Comparison of ENCODE assay signal across 8 mouse cellular contexts in the genomic region with DNA sequence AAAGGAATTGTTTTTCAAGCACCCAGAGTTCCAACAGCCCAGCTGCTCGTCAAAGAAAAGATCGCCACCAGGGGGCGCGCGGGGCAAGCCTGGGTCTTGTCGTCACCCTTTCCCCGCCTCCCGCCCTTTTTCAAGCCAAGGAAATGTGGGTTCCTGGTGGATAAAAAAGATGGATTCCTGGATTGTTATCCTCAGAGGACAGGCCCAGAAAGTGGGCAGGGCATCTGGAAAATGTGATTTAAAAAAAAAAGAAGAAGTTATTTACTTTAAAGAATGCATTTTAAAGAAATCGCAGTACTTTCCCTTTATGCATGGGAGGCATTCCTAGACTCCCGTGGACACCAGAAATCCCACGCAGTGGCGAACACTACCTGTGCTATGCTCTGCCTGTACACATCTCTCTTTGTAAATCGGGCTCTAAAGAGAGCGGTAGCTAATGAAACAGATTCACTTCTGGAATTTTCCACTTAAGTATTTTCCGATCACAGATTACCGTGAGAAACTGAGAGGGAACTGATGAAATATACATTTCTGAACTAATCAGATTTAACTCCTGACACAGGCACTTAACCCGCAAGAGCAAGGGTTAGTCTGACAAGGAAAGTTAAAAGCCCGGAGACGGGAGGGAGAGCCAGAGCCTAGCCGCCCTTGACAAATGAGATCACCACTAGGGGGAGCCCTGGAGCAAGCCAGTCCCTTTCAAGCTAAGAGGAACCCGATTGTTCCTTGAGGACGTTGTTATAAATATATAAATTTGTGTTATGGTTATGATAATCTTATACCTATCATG. TPM values are rescaled to one million over a fixed set of nuclear protein-coding genes. Genes with fewer than 3 reads are reported as not detected.
DNase-seq lines count a peak whose midpoint lies in the region.

No protein-coding gene starts in this region.

- peak; percentile 93 to 98 for DNase-seq in adrenal gland, adult (ENCODE audit: inconsistent age in 2 of 2, low spot score in 1 of 2)
- peak; percentile 94 for DNase-seq in embryo, embryonic 10 days (ENCODE audit: low spot score)
- peak; percentile 96 for DNase-seq in gastrocnemius, postnatal 14 days
- peak; percentile 97 for DNase-seq in induced T-regulatory cell, adult 2 months (ENCODE audit: low read depth)
- peak; percentile 85 to 97 for DNase-seq in left cerebral cortex, adult 8-10 months (ENCODE audit: low spot score in 2 of 2)
- peak; percentile 98 for DNase-seq in right cerebral cortex, adult 2 months (ENCODE audit: low spot score in 2 of 2)
- DNase-seq in urinary bladder, postnatal 10 days (ENCODE audit: low spot score): peak; percentile 94

- H3K36me3 ChIP-seq in megakaryocyte, embryonic 14.5 days (replicated peaks; ENCODE audit: low read length): no peaks in the 10 kb centered on the region

- no peaks in the 10 kb centered on the region for H3K9me3 ChIP-seq in megakaryocyte, embryonic 14.5 days

- H3K4me3 ChIP-seq in megakaryocyte, embryonic 14.5 days (replicated peaks): peak overlapping the region; percentile 91

- intact Hi-C loops in gastrocnemius, postnatal 14 days (cut with DNase I; ENCODE audit: low total_unique reads): loop anchor here (5.0 kb wide), 1 partner anchor 84 kb away; a partner anchor contains a TSS

- peaks cover 38% of the 10 kb centered on the region for H3K27me3 ChIP-seq in megakaryocyte, embryonic 14.5 days (replicated peaks)

- peaks cover 65% of the 10 kb centered on the region for H3K4me1 ChIP-seq in megakaryocyte, embryonic 14.5 days

RNA-seq across cellular contexts. Expression of a gene that starts 19.6 kb away (rescaled TPM):
- total RNA-seq in gastrocnemius, postnatal 14 days (2021): 10 to 100 TPM; 34.6 to 41.4 TPM
- 100 to 1,000 TPM; 299 to 358 (median 333) TPM for total RNA-seq in left cerebral cortex, adult 8-10 months (2022)
- 9.6 TPM in 1 of 2 replicates, not detected in the other for polyA plus RNA-seq in megakaryocyte, embryonic 14.5 days (2012; ENCODE audit: insufficient read depth, low replicate concordance)

RNA-seq across cellular contexts. Expression of a gene that starts 20.5 kb away (rescaled TPM):
- not detected for total RNA-seq in gastrocnemius, postnatal 14 days (2021)
- 1 to 10 TPM; 1.1 to 1.7 (median 1.2) TPM for total RNA-seq in left cerebral cortex, adult 8-10 months (2022)
- not detected in 2 replicates for polyA plus RNA-seq in megakaryocyte, embryonic 14.5 days (2012; ENCODE audit: insufficient read depth, low replicate concordance)

RNA-seq across cellular contexts. Expression of a gene that starts 41.7 kb away (rescaled TPM):
- 10 to 100 TPM; 49.4 to 49.8 TPM for total RNA-seq in gastrocnemius, postnatal 14 days (2021)
- 10 to 100 TPM; 31.4 to 38.1 (median 34.6) TPM for total RNA-seq in left cerebral cortex, adult 8-10 months (2022)
- polyA plus RNA-seq in megakaryocyte, embryonic 14.5 days (2012; ENCODE audit: insufficient read depth, low replicate concordance): 68.5 and 128 TPM in 2 replicates

RNA-seq across cellular contexts. Expression of a gene that starts 42.2 kb away (rescaled TPM):
- 10 to 100 TPM; 19.6 to 21.2 TPM for total RNA-seq in gastrocnemius, postnatal 14 days (2021)
- 10 to 100 TPM; 33.6 to 37.8 (median 36.0) TPM for total RNA-seq in left cerebral cortex, adult 8-10 months (2022)
- 1.6 and 6.3 TPM in 2 replicates for polyA plus RNA-seq in megakaryocyte, embryonic 14.5 days (2012; ENCODE audit: insufficient read depth, low replicate concordance)

RNA-seq across cellular contexts. Expression of a gene that starts 47.1 kb away (rescaled TPM):
- not detected for total RNA-seq in gastrocnemius, postnatal 14 days (2021)
- under 1 TPM; 0.26 to 0.94 (median 0.42) TPM for total RNA-seq in left cerebral cortex, adult 8-10 months (2022)
- polyA plus RNA-seq in megakaryocyte, embryonic 14.5 days (2012; ENCODE audit: insufficient read depth, low replicate concordance): not detected in 2 replicates

Comparison
In these comparisons a context has a peak if more than half of its experiments do, and no peak if none do; other contexts are left out.
1. Peak in every context shown above with its lines: DNase-seq and H3K4me3 ChIP-seq.
2. RNA of a gene that starts 19.6 kb away (total RNA-seq): 299 to 358 TPM in left cerebral cortex, adult 8-10 months; 34.6 to 41.4 TPM in gastrocnemius, postnatal 14 days; every median in the first group is over 4 times any median in the second.